15 mouse cellular contexts compared by ENCODE assay signal in genomic region chr10:127970359-127970831, GRCm38 (mm10). TPM values are rescaled to one million over a fixed set of nuclear protein-coding genes. Genes with fewer than 3 reads are reported as not detected.
DNase-seq lines count a peak whose midpoint lies in the region; ATAC-seq and TF ChIP-seq lines count a peak whose summit lies in the region.
"Had no signal": no experiment of that assay in that cellular context is flagged by ENCODE, and none has a peak within 500 bp of the region (broad histone marks: within the 10 kb centered on the region; RNA-seq: fewer than 3 reads in every experiment).

No protein-coding gene starts in this region.

- no peak overlapping the region for H3K4me2 ChIP-seq in kidney, embryonic 15.5 days
- no peak overlapping the region for H3K4me2 ChIP-seq in embryonic facial prominence, embryonic 15.5 days (replicated peaks)
- H3K4me2 ChIP-seq in liver, postnatal 0 days (ENCODE audit: low read depth, low read length), result no peak overlapping the region
- H3K4me2 ChIP-seq: forebrain, embryonic 12.5 days; neural tube, embryonic 15.5 days had no signal

- DNase-seq in kidney, adult 18-20 months, result no peak
- peak; percentile 60 for DNase-seq in embryonic facial prominence, embryonic 10.5 days (ENCODE audit: low spot score)
- DNase-seq in liver, postnatal 0 days, result no peak
- DNase-seq in right cerebral cortex, adult 18-20 months, result no peak
- DNase-seq in MN1 (ENCODE audit: low spot score), result no peak
- DNase-seq: cerebellum, adult 18-20 months; lung, adult 18-20 months; lung, postnatal 4 days had no signal

- 44% methylated on average over 3 of the region's 3 CpGs for WGBS in kidney, embryonic 15.5 days
- WGBS in embryonic facial prominence, embryonic 10.5 days, result 28% methylated on average over 3 of the region's 3 CpGs
- WGBS in embryonic facial prominence, embryonic 15.5 days, result 14% methylated on average over 3 of the region's 3 CpGs
- 55% methylated on average over 3 of the region's 3 CpGs for WGBS in liver, postnatal 0 days (ENCODE audit: insufficient replicate concordance)

- H3K27ac ChIP-seq in kidney, embryonic 15.5 days, result peak overlapping the region; percentile 37; the same call in 1 of the 2 replicates
- H3K27ac ChIP-seq in embryonic facial prominence, embryonic 10.5 days (replicated peaks), result peak overlapping the region; percentile 72
- peak overlapping the region; percentile 60; the same call in 1 of the 2 replicates for H3K27ac ChIP-seq in embryonic facial prominence, embryonic 15.5 days (replicated peaks)
- H3K27ac ChIP-seq in liver, postnatal 0 days (ENCODE audit: low read depth), result peak overlapping the region; percentile 52; the same call in 1 of the 2 replicates
- H3K27ac ChIP-seq: forebrain, embryonic 12.5 days; heart, embryonic 10.5 days; left cerebral cortex, adult 2 months; neural tube, embryonic 15.5 days had no signal

- no peak for ATAC-seq in kidney, embryonic 15.5 days (replicated peaks; ENCODE audit: low FRiP score)
- peak; percentile 75 for ATAC-seq in embryonic facial prominence, embryonic 15.5 days (ENCODE audit: insufficient number of reproducible peaks, low FRiP score, low TSS enrichment, low read depth)
- no peak for ATAC-seq in liver, postnatal 0 days

- H3K36me3 ChIP-seq in kidney, embryonic 15.5 days, result no peaks in the 10 kb centered on the region
- H3K36me3 ChIP-seq in embryonic facial prominence, embryonic 10.5 days (replicated peaks), result no peaks in the 10 kb centered on the region
- H3K36me3 ChIP-seq in embryonic facial prominence, embryonic 15.5 days, result no peaks in the 10 kb centered on the region
- no peaks in the 10 kb centered on the region for H3K36me3 ChIP-seq in liver, postnatal 0 days (replicated peaks; ENCODE audit: insufficient read depth, low read length)
- H3K36me3 ChIP-seq: forebrain, embryonic 12.5 days; heart, embryonic 10.5 days; neural tube, embryonic 15.5 days had no signal

- H3K4me1 ChIP-seq in kidney, embryonic 15.5 days, result peaks cover 11% of the 10 kb centered on the region
- peaks cover 22% of the 10 kb centered on the region for H3K4me1 ChIP-seq in embryonic facial prominence, embryonic 10.5 days
- peaks cover 9% of the 10 kb centered on the region; the same call in 1 of the 2 replicates for H3K4me1 ChIP-seq in embryonic facial prominence, embryonic 15.5 days
- H3K4me1 ChIP-seq in liver, postnatal 0 days (ENCODE audit: insufficient read depth), result no peaks in the 10 kb centered on the region
- H3K4me1 ChIP-seq: heart, embryonic 10.5 days; neural tube, embryonic 15.5 days had no signal

- no peaks in the 10 kb centered on the region for H3K27me3 ChIP-seq in kidney, embryonic 15.5 days
- H3K27me3 ChIP-seq in embryonic facial prominence, embryonic 10.5 days (replicated peaks; ENCODE audit: low read depth, poor library complexity, severe bottlenecking), result no peaks in the 10 kb centered on the region
- no peaks in the 10 kb centered on the region for H3K27me3 ChIP-seq in embryonic facial prominence, embryonic 15.5 days
- no peaks in the 10 kb centered on the region for H3K27me3 ChIP-seq in liver, postnatal 0 days (ENCODE audit: insufficient read depth, low read length)
- H3K27me3 ChIP-seq: forebrain, embryonic 12.5 days; neural tube, embryonic 15.5 days had no signal

- H3K9ac ChIP-seq in kidney, embryonic 15.5 days, result no peak overlapping the region
- no peak overlapping the region for H3K9ac ChIP-seq in embryonic facial prominence, embryonic 15.5 days
- no peak overlapping the region for H3K9ac ChIP-seq in liver, postnatal 0 days (replicated peaks)
- H3K9ac ChIP-seq: forebrain, embryonic 12.5 days; neural tube, embryonic 15.5 days had no signal

- no peak for TF ChIP-seq CTCF in liver, postnatal 0 days (IDR thresholded peaks at IDR 0.05; ENCODE audit: low read depth)

- no peaks in the 10 kb centered on the region for H3K9me3 ChIP-seq in kidney, embryonic 15.5 days (replicated peaks)
- no peaks in the 10 kb centered on the region for H3K9me3 ChIP-seq in embryonic facial prominence, embryonic 10.5 days
- H3K9me3 ChIP-seq in embryonic facial prominence, embryonic 15.5 days (replicated peaks), result no peaks in the 10 kb centered on the region
- no peaks in the 10 kb centered on the region for H3K9me3 ChIP-seq in liver, postnatal 0 days (ENCODE audit: low read length)
- H3K9me3 ChIP-seq: forebrain, embryonic 12.5 days; heart, embryonic 10.5 days; neural tube, embryonic 15.5 days had no signal

- no peak for TF ChIP-seq EP300 in liver, postnatal 0 days (IDR thresholded peaks at IDR 0.05; ENCODE audit: low read depth)

- H3K4me3 ChIP-seq in kidney, embryonic 15.5 days (replicated peaks), result no peak overlapping the region
- H3K4me3 ChIP-seq in embryonic facial prominence, embryonic 10.5 days, result no peak overlapping the region
- H3K4me3 ChIP-seq in embryonic facial prominence, embryonic 15.5 days (replicated peaks), result no peak overlapping the region
- no peak overlapping the region for H3K4me3 ChIP-seq in liver, postnatal 0 days (ENCODE audit: low read depth, low read length)
- H3K4me3 ChIP-seq: forebrain, embryonic 12.5 days; heart, embryonic 10.5 days; left cerebral cortex, adult 2 months; neural tube, embryonic 15.5 days had no signal

RNA-seq across cellular contexts. Expression of gene Hsd17b6, which starts 37.0 kb away (rescaled TPM):
- not detected in 2 replicates for polyA plus RNA-seq in kidney, embryonic 15.5 days (2015; fragmentation: Nextera tagmentation; extraction: Ambion mirVana)
- not detected in 2 replicates for polyA plus RNA-seq in embryonic facial prominence, embryonic 10.5 days (2016; fragmentation: Nextera tagmentation; extraction: Ambion mirVana)
- 0.38 and 1.1 TPM in 2 replicates for polyA plus RNA-seq in embryonic facial prominence, embryonic 15.5 days (2015; fragmentation: Nextera tagmentation; extraction: Ambion mirVana)
- polyA plus RNA-seq in liver, postnatal 0 days (2015; fragmentation: Nextera tagmentation; extraction: Ambion mirVana), result 29.5 and 32.4 TPM in 2 replicates
- polyA plus RNA-seq: brain, embryonic 14.5 days; forebrain, embryonic 12.5 days; heart, embryonic 10.5 days; neural tube, embryonic 15.5 days had no signal

RNA-seq across cellular contexts. Expression of gene Prim1, which starts 44.6 kb away (rescaled TPM):
- 84.9 and 92.8 TPM in 2 replicates for polyA plus RNA-seq in kidney, embryonic 15.5 days (2015; fragmentation: Nextera tagmentation; extraction: Ambion mirVana)
- 106 and 111 TPM in 2 replicates for polyA plus RNA-seq in embryonic facial prominence, embryonic 10.5 days (2016; fragmentation: Nextera tagmentation; extraction: Ambion mirVana)
- polyA plus RNA-seq in embryonic facial prominence, embryonic 15.5 days (2015; fragmentation: Nextera tagmentation; extraction: Ambion mirVana), result 65.6 and 68.6 TPM in 2 replicates
- 26.2 and 29.1 TPM in 2 replicates for polyA plus RNA-seq in liver, postnatal 0 days (2015; fragmentation: Nextera tagmentation; extraction: Ambion mirVana)

Comparison
In these comparisons a context has a peak if more than half of its experiments do, and no peak if none do; other contexts are left out.
1. RNA of gene Hsd17b6, which starts 37.0 kb away (polyA plus RNA-seq): 29.5 to 32.4 TPM in liver, postnatal 0 days; 0.38 to 1.1 TPM in embryonic facial prominence, embryonic 15.5 days, not detected in kidney, embryonic 15.5 days and not detected in embryonic facial prominence, embryonic 10.5 days; every median in the first group is over 10 times any median in the second.
2. Peak in every context shown above with its lines, with median percentiles within 50 percentile points of each other: H3K27ac ChIP-seq.